Mouse (Mus musculus): ENCODE results near the gene Dbh. TPM values are rescaled to one million over a fixed set of nuclear protein-coding genes. Genes with fewer than 3 reads are reported as not detected.

Gene Dbh
- polyA plus RNA-seq, 1 experiment from 2014 or later, result 2.4 TPM

- H3K9ac ChIP-seq, result no peak overlapping the region
- no peak overlapping the region for H3K4me2 ChIP-seq
- no peak overlapping the region for H3K4me3 ChIP-seq
- no peak for ATAC-seq (ENCODE audit: borderline replicate concordance, extremely low read depth, low FRiP score, low TSS enrichment)
- H3K9me3 ChIP-seq, result no peaks in the 10 kb centered on the region
- H3K36me3 ChIP-seq, result no peaks in the 10 kb centered on the region
- no peak overlapping the region for H3K27ac ChIP-seq
- no peaks in the 10 kb centered on the region for H3K27me3 ChIP-seq
- WGBS, result 65% methylated on average over 5 of the region's 5 CpGs
- H3K4me1 ChIP-seq, result peaks cover 7% of the 10 kb centered on the region; the same call in 1 of the 2 replicates
These were observed 63.9 kb downstream of the Dbh start for GRCm38 (mm10) chr2:27228809-27229480.

GRCm38 (mm10) chr2:27229481-27230105 is 64.6 kb downstream of the Dbh start:
- H3K4me1 ChIP-seq, result peaks cover 7% of the 10 kb centered on the region; the same call in 1 of the 2 replicates
- no peak overlapping the region for H3K4me3 ChIP-seq
- WGBS, result 77% methylated on average over 2 of the region's 2 CpGs
- H3K4me2 ChIP-seq, result no peak overlapping the region
- H3K9ac ChIP-seq, result no peak overlapping the region
- H3K27me3 ChIP-seq, result no peaks in the 10 kb centered on the region
- no peaks in the 10 kb centered on the region for H3K9me3 ChIP-seq
- ATAC-seq (ENCODE audit: borderline replicate concordance, extremely low read depth, low FRiP score, low TSS enrichment), result no peak
- H3K27ac ChIP-seq, result no peak overlapping the region; the same call in 1 of the 2 replicates
- H3K36me3 ChIP-seq, result no peaks in the 10 kb centered on the region

GRCm38 (mm10) chr2:27232376-27232775 is 67.3 kb downstream of the Dbh start:
- peaks cover 7% of the 10 kb centered on the region; the same call in 1 of the 2 replicates for H3K4me1 ChIP-seq
- no peaks in the 10 kb centered on the region for H3K27me3 ChIP-seq
- no peak overlapping the region for H3K4me2 ChIP-seq
- no peak overlapping the region; the same call in 1 of the 2 replicates for H3K27ac ChIP-seq
- H3K4me3 ChIP-seq, result no peak overlapping the region
- H3K9me3 ChIP-seq, result no peaks in the 10 kb centered on the region
- no peak for ATAC-seq (ENCODE audit: borderline replicate concordance, extremely low read depth, low FRiP score, low TSS enrichment)
- H3K36me3 ChIP-seq, result no peaks in the 10 kb centered on the region
- WGBS, result 23% methylated on average over 7 of the region's 7 CpGs
- H3K9ac ChIP-seq, result no peak overlapping the region

Other genes starting within 250 kb of the Dbh start
- 37.6 and 38.3 TPM in 2 replicates for gene Surf2, start 248.9 kb upstream of the Dbh start, polyA plus RNA-seq (2015; fragmentation: Nextera tagmentation; extraction: Ambion mirVana)
- 52.4 and 56.8 TPM in 2 replicates for gene Surf1, start 248.7 kb upstream of the Dbh start, polyA plus RNA-seq (2015; fragmentation: Nextera tagmentation; extraction: Ambion mirVana)
- 222 and 225 TPM in 2 replicates for gene Surf4, start 231.3 kb upstream of the Dbh start, polyA plus RNA-seq (2015; fragmentation: Nextera tagmentation; extraction: Ambion mirVana)
- 0.31 TPM in 1 of 2 replicates, not detected in the other for gene Stkld1, start 231.2 kb upstream of the Dbh start, polyA plus RNA-seq (2015; fragmentation: Nextera tagmentation; extraction: Ambion mirVana)
- 43.0 and 44.7 TPM in 2 replicates for gene Rexo4, start 200.8 kb upstream of the Dbh start, polyA plus RNA-seq (2015; fragmentation: Nextera tagmentation; extraction: Ambion mirVana)
- 0.09 TPM in 1 of 2 replicates, not detected in the other for gene Adamts13, start 191.8 kb upstream of the Dbh start, polyA plus RNA-seq (2015; fragmentation: Nextera tagmentation; extraction: Ambion mirVana)
- 59.0 and 60.9 TPM in 2 replicates for gene Cacfd1, start 155.3 kb upstream of the Dbh start, polyA plus RNA-seq (2015; fragmentation: Nextera tagmentation; extraction: Ambion mirVana)
- 0.48 and 0.77 TPM in 2 replicates for gene Slc2a6, start 137.2 kb upstream of the Dbh start, polyA plus RNA-seq (2015; fragmentation: Nextera tagmentation; extraction: Ambion mirVana)
- gene Mymk, start 93.1 kb upstream of the Dbh start, polyA plus RNA-seq (2015; fragmentation: Nextera tagmentation; extraction: Ambion mirVana), result 0.49 and 0.76 TPM in 2 replicates
- 20.5 and 27.4 TPM in 2 replicates for gene Adamtsl2, start 85.9 kb upstream of the Dbh start, polyA plus RNA-seq (2015; fragmentation: Nextera tagmentation; extraction: Ambion mirVana)
- gene Fam163b, start 22.7 kb upstream of the Dbh start, polyA plus RNA-seq (2015; fragmentation: Nextera tagmentation; extraction: Ambion mirVana), result 0.69 and 0.70 TPM in 2 replicates
- gene Sardh, start 83.1 kb downstream of the Dbh start, polyA plus RNA-seq (2015; fragmentation: Nextera tagmentation; extraction: Ambion mirVana), result 25.6 and 27.9 TPM in 2 replicates